Mouse (Mus musculus) heart, adult 8-10 months (tissue): Measurements from ENCODE around the gene Kpna6. TPM values are rescaled to one million over a fixed set of nuclear protein-coding genes. Genes with fewer than 3 reads are reported as not detected.

Experiments used
- DNase-seq: peaks from one replicate; pipeline ENCODE4 v3.0.0; 2022; ENCODE audit warnings: low spot score
- microRNA-seq: library from miRNA; unstranded; fragments of <30 nt; microRNA quantifications from one replicate; pipeline ENCODE4 v1.2.0, GENCODE M21; 2022
- total RNA-seq, 4 experiments: library from RNA; stranded (reverse); gene quantifications; 2 replicates each; pipeline ENCODE4 v1.2.4; 2022

Kpna6 gene
- total RNA-seq, 4 experiments from 2014 or later: 59.7 to 77.9 (median 72.2) TPM

- DNase-seq: no peak
These were observed 54.5 kb downstream of the Kpna6 start for GRCm38 (mm10) chr4:129618031-129618430.

- DNase-seq: no peak
These were observed 55.4 kb downstream of the Kpna6 start for GRCm38 (mm10) chr4:129617121-129617641.

- DNase-seq: no peak
These were observed 55.9 kb downstream of the Kpna6 start for GRCm38 (mm10) chr4:129616631-129617030.

GRCm38 (mm10) chr4:129615801-129616290, 56.7 kb downstream of the Kpna6 start:
- no peak for DNase-seq

GRCm38 (mm10) chr4:129614093-129614492, 58.5 kb downstream of the Kpna6 start, which contains the start of gene Dcdc2b:
Gene Dcdc2b, minus strand, starts transcription at chr4:129614257.
- no peak for DNase-seq

- DNase-seq: no peak
These were observed 62.1 kb downstream of the Kpna6 start for GRCm38 (mm10) chr4:129610472-129610871.

- no peak for DNase-seq
These were observed 62.5 kb downstream of the Kpna6 start for GRCm38 (mm10) chr4:129610026-129610425.

GRCm38 (mm10) chr4:129609139-129609631, 63.4 kb downstream of the Kpna6 start:
- no peak for DNase-seq

GRCm38 (mm10) chr4:129608426-129609025, 64.0 kb downstream of the Kpna6 start:
- peak; percentile 79 for DNase-seq

GRCm38 (mm10) chr4:129600233-129601158, 72.1 kb downstream of the Kpna6 start, which contains the start of the genes Eif3i and Tmem234:
Gene Eif3i, minus strand, starts transcription at chr4:129600648.
Gene Tmem234, plus strand, starts transcription at chr4:129600668.
- DNase-seq: peak; percentile 87

Small RNAs within 50 kb of the gene (microRNA-seq; reads per million reads assigned to microRNA genes)
- gene Mir7016: not detected

Other genes starting within 250 kb of the Kpna6 start
- under 1 TPM; 0.09 to 0.14 (median 0.09) TPM for gene Zbtb8b, start 231.9 kb downstream of the Kpna6 start, total RNA-seq
- gene Bsdc1, start 211.2 kb downstream of the Kpna6 start, total RNA-seq: 10 to 100 TPM; 50.3 to 54.6 (median 53.3) TPM
- gene Tssk3, start 181.7 kb downstream of the Kpna6 start, total RNA-seq: not detected
- not detected for gene Fam229a, start 181.6 kb downstream of the Kpna6 start, total RNA-seq
- gene Marcksl1, start 159.2 kb downstream of the Kpna6 start, total RNA-seq: 1 to 10 TPM; 2.3 to 3.3 (median 3.2) TPM
- gene Hdac1, start 130.1 kb downstream of the Kpna6 start, total RNA-seq: 10 to 100 TPM; 11.4 to 15.0 (median 12.8) TPM
- gene Lck, start 99.1 kb downstream of the Kpna6 start, total RNA-seq: 1 to 10 TPM in 1 of 4 experiments, under 1 TPM in 2, not detected in 1; 0.14 to 1.3 (median 0.53) TPM
- gene Fam167b, start 94.2 kb downstream of the Kpna6 start, total RNA-seq: under 1 TPM in 2 of 4 experiments, not detected in 2; 0.35 to 0.55 TPM
- gene Eif3i, start 72.1 kb downstream of the Kpna6 start, total RNA-seq: 100 to 1,000 TPM; 118 to 136 (median 130) TPM
- 10 to 100 TPM; 40.4 to 44.9 (median 42.0) TPM for gene Tmem234, start 72.1 kb downstream of the Kpna6 start, total RNA-seq
- 1 to 10 TPM in 2 of 4 experiments, under 1 TPM in 2; 0.32 to 1.2 (median 0.82) TPM for gene Dcdc2b, start 58.5 kb downstream of the Kpna6 start, total RNA-seq
- gene Iqcc, start 53.7 kb downstream of the Kpna6 start, total RNA-seq: 10 to 100 TPM; 14.6 to 22.9 (median 19.0) TPM
- 10 to 100 TPM; 11.9 to 20.3 (median 14.6) TPM for gene Ccdc28b, start 48.8 kb downstream of the Kpna6 start, total RNA-seq
- gene Txlna, start 31.7 kb downstream of the Kpna6 start, total RNA-seq: 10 to 100 TPM; 23.2 to 30.1 (median 25.8) TPM
- 1 to 10 TPM; 3.8 to 5.7 (median 5.3) TPM for gene Tmem39b, start 24.1 kb upstream of the Kpna6 start, total RNA-seq
- 10 to 100 TPM; 33.9 to 38.6 (median 37.7) TPM for gene Khdrbs1, start 69.5 kb upstream of the Kpna6 start, total RNA-seq
- 100 to 1,000 TPM; 196 to 239 (median 228) TPM for gene Ptp4a2, start 138.5 kb upstream of the Kpna6 start, total RNA-seq